Mouse (Mus musculus) forebrain, embryonic 11.5 days (tissue): Measurements from ENCODE around the gene Cenpa. TPM values are rescaled to one million over a fixed set of nuclear protein-coding genes. Genes with fewer than 3 reads are reported as not detected.

Experiments
- ATAC-seq: fragments of 200-750 bp; cut with Nextera tagmentation; replicated peaks from 2 replicates; pipeline ENCODE4 v1.8.0; 2017; ENCODE audit warnings: moderate TSS enrichment; ENCODE audit not compliant: low FRiP score
- DNase-seq: peaks from one replicate; pipeline ENCODE4 v3.0.0-alpha.2; 2017; ENCODE audit warnings: low spot score
- H3K27ac ChIP-seq: fragments of 300-500 bp; sonication (generic); 2 replicates; pipeline ENCODE4 v1.5.1; 2014; ENCODE audit warnings: low read depth, low read length
- H3K27me3 ChIP-seq: fragments of 300-500 bp; sonication (generic); 2 replicates; pipeline ENCODE4 v1.6.1; 2014; ENCODE audit warnings: mild to moderate bottlenecking, low read length, mixed read lengths; ENCODE audit not compliant: control insufficient read depth, insufficient read depth
- H3K36me3 ChIP-seq: fragments of 300-500 bp; sonication (generic); 2 replicates; pipeline ENCODE4 v1.6.1; 2014; ENCODE audit warnings: mild to moderate bottlenecking, low read length, moderate library complexity, mixed read lengths; ENCODE audit not compliant: control insufficient read depth, insufficient read depth
- H3K4me1 ChIP-seq: fragments of 300-500 bp; sonication (generic); replicated peaks from 2 replicates; pipeline ENCODE4 v1.6.1; 2014; ENCODE audit warnings: low read length, mixed read lengths; ENCODE audit not compliant: control insufficient read depth, insufficient read depth
- H3K4me2 ChIP-seq: fragments of 300-500 bp; sonication (generic); 2 replicates; pipeline ENCODE4 v1.6.1; 2014; ENCODE audit warnings: low read depth, mild to moderate bottlenecking, low read length, moderate library complexity, mixed read lengths; ENCODE audit not compliant: severe bottlenecking
- H3K4me3 ChIP-seq: fragments of 300-500 bp; sonication (generic); 2 replicates; pipeline ENCODE4 v1.5.1; 2014; ENCODE audit warnings: low read depth, low read length
- H3K9ac ChIP-seq: fragments of 300-500 bp; sonication (generic); 2 replicates; pipeline ENCODE4 v1.6.1; 2014; ENCODE audit warnings: low read length
- H3K9me3 ChIP-seq: fragments of 300-500 bp; sonication (generic); 2 replicates; pipeline ENCODE4 v1.6.1; 2016; ENCODE audit warnings: low read length, mixed read lengths; ENCODE audit not compliant: control insufficient read depth
- WGBS: fragments of 180-500 bp; shearing (Covaris S2); extraction: QIAGEN DNeasy Blood & Tissue Kit; methylation state at CpG from one replicate; pipeline ENCODE4 v1.1.7; 2014; 5-methylcytosine and 5-hydroxymethylcytosine counted together
- polyA plus RNA-seq: library from polyadenylated mRNA; unstranded; fragments of >200 nt; fragmentation: Nextera tagmentation; extraction: Ambion mirVana; gene quantifications from 2 replicates; pipeline ENCODE4 v1.2.1, GENCODE M21; 2014

Gene Cenpa
- polyA plus RNA-seq, 1 experiment from 2014 or later = 447 TPM

- peak overlapping the region; percentile 79 for H3K4me2 ChIP-seq
- ATAC-seq = peak; percentile 56
- H3K36me3 ChIP-seq = no peaks in the 10 kb centered on the region
- H3K27ac ChIP-seq = no peak overlapping the region
- DNase-seq = peak; percentile 74
- H3K4me3 ChIP-seq = peak overlapping the region; percentile 38
- 2% methylated on average over 69 of the region's 69 CpGs for WGBS
- H3K9me3 ChIP-seq = no peaks in the 10 kb centered on the region
- peaks cover 22% of the 10 kb centered on the region for H3K27me3 ChIP-seq
- peaks cover 5% of the 10 kb centered on the region for H3K4me1 ChIP-seq
- peak overlapping the region; percentile 43 for H3K9ac ChIP-seq
These were observed 44.3 kb upstream of the Cenpa start for GRCm38 (mm10) chr5:30622177-30622840.

GRCm38 (mm10) chr5:30622841-30623185, 43.8 kb upstream of the Cenpa start:
- under 1% methylated on average over 10 of the region's 10 CpGs for WGBS
- DNase-seq (peak; percentile 68), ATAC-seq (peak; percentile 42)
- H3K27me3 ChIP-seq = peaks cover 22% of the 10 kb centered on the region
- peak overlapping the region; percentile 43 for H3K9ac ChIP-seq
- peak overlapping the region; percentile 38 for H3K4me3 ChIP-seq
- no peaks in the 10 kb centered on the region for H3K9me3 ChIP-seq
- H3K4me1 ChIP-seq = peaks cover 5% of the 10 kb centered on the region
- H3K4me2 ChIP-seq = peak overlapping the region; percentile 79
- H3K36me3 ChIP-seq = no peaks in the 10 kb centered on the region
- H3K27ac ChIP-seq = no peak overlapping the region

- DNase-seq = no peak
- no peak overlapping the region for H3K4me3 ChIP-seq
These were observed 43.2 kb upstream of the Cenpa start for GRCm38 (mm10) chr5:30623380-30623779.

GRCm38 (mm10) chr5:30624311-30624710, 42.3 kb upstream of the Cenpa start:
- ATAC-seq (no peak), DNase-seq (no peak)
- Histone ChIP-seq H3K9ac (no peak overlapping the region), H3K27ac (no peak overlapping the region), H3K27me3 (peaks cover 22% of the 10 kb centered on the region), H3K4me1 (peaks cover 5% of the 10 kb centered on the region), H3K9me3 (no peaks in the 10 kb centered on the region), H3K36me3 (no peaks in the 10 kb centered on the region), H3K4me2 (no peak overlapping the region), H3K4me3 (no peak overlapping the region)
- 44% methylated on average over 1 of the region's 1 CpGs for WGBS

More at GRCm38 (mm10) chr5:30623380-30623779, 43.2 kb upstream of the Cenpa start:
- no peak overlapping the region for H3K27ac ChIP-seq
- H3K9ac ChIP-seq = no peak overlapping the region
- peaks cover 22% of the 10 kb centered on the region for H3K27me3 ChIP-seq
- H3K4me2 ChIP-seq = no peak overlapping the region
- ATAC-seq = no peak
- H3K36me3 ChIP-seq = no peaks in the 10 kb centered on the region
- peaks cover 5% of the 10 kb centered on the region for H3K4me1 ChIP-seq
- WGBS = 52% methylated on average over 2 of the region's 2 CpGs
- no peaks in the 10 kb centered on the region for H3K9me3 ChIP-seq

- ATAC-seq (no peak), DNase-seq (no peak)
- peaks cover 22% of the 10 kb centered on the region for H3K27me3 ChIP-seq
- H3K9ac ChIP-seq = no peak overlapping the region
- 64% methylated on average over 4 of the region's 4 CpGs for WGBS
- no peak overlapping the region for H3K4me2 ChIP-seq
- H3K36me3 ChIP-seq = no peaks in the 10 kb centered on the region
- no peak overlapping the region for H3K27ac ChIP-seq
- peaks cover 5% of the 10 kb centered on the region for H3K4me1 ChIP-seq
- H3K4me3 ChIP-seq = no peak overlapping the region
- no peaks in the 10 kb centered on the region for H3K9me3 ChIP-seq
These were observed 41.7 kb upstream of the Cenpa start for GRCm38 (mm10) chr5:30624908-30625307.

GRCm38 (mm10) chr5:30625379-30625778, 41.2 kb upstream of the Cenpa start:
- Histone ChIP-seq H3K27ac (no peak overlapping the region), H3K4me2 (no peak overlapping the region), H3K4me1 (peaks cover 5% of the 10 kb centered on the region), H3K27me3 (peaks cover 22% of the 10 kb centered on the region), H3K4me3 (no peak overlapping the region), H3K9me3 (no peaks in the 10 kb centered on the region), H3K9ac (no peak overlapping the region), H3K36me3 (no peaks in the 10 kb centered on the region)
- ATAC-seq (no peak), DNase-seq (no peak)
- 72% methylated on average over 3 of the region's 3 CpGs for WGBS

- ATAC-seq = no peak
These were observed 40.1 kb upstream of the Cenpa start for GRCm38 (mm10) chr5:30626331-30627105.

GRCm38 (mm10) chr5:30628511-30628910, 38.1 kb upstream of the Cenpa start:
- H3K4me2 ChIP-seq = no peak overlapping the region
- no peak for DNase-seq
- no peak for ATAC-seq

More at GRCm38 (mm10) chr5:30626331-30627105, 40.1 kb upstream of the Cenpa start:
- no peaks in the 10 kb centered on the region for H3K36me3 ChIP-seq
- H3K4me3 ChIP-seq = no peak overlapping the region
- DNase-seq = no peak
- 83% methylated on average over 8 of the region's 8 CpGs for WGBS
- H3K4me2 ChIP-seq = no peak overlapping the region
- peaks cover 5% of the 10 kb centered on the region for H3K4me1 ChIP-seq
- peaks cover 15% of the 10 kb centered on the region for H3K27me3 ChIP-seq
- no peak overlapping the region for H3K27ac ChIP-seq
- no peak overlapping the region for H3K9ac ChIP-seq
- no peaks in the 10 kb centered on the region for H3K9me3 ChIP-seq

More at GRCm38 (mm10) chr5:30628511-30628910, 38.1 kb upstream of the Cenpa start:
- no peak overlapping the region for H3K4me3 ChIP-seq
- H3K9me3 ChIP-seq = no peaks in the 10 kb centered on the region
- no peak overlapping the region for H3K27ac ChIP-seq
- 82% methylated on average over 3 of the region's 3 CpGs for WGBS
- no peaks in the 10 kb centered on the region for H3K36me3 ChIP-seq
- H3K4me1 ChIP-seq = no peaks in the 10 kb centered on the region
- no peak overlapping the region for H3K9ac ChIP-seq
- no peaks in the 10 kb centered on the region for H3K27me3 ChIP-seq
